Mouse (Mus musculus) hindbrain, postnatal 0 days (tissue): Measurements from ENCODE around the gene Srp72. TPM values are rescaled to one million over a fixed set of nuclear protein-coding genes. Genes with fewer than 3 reads are reported as not detected.

ENCODE experiments used
- ATAC-seq: fragments of 200-750 bp; cut with Nextera tagmentation; 2 replicates; pipeline ENCODE4 v1.8.0; 2017; ENCODE audit warnings: mild to moderate bottlenecking, moderate TSS enrichment, moderate library complexity
- DNase-seq: peaks from one replicate; pipeline ENCODE4 v3.0.0-alpha.2; 2015; ENCODE audit warnings: low spot score
- H3K27ac ChIP-seq: fragments of 300-500 bp; sonication (generic); 2 replicates; pipeline ENCODE4 v1.5.1; 2014; ENCODE audit warnings: mild to moderate bottlenecking
- H3K27me3 ChIP-seq: fragments of 300-500 bp; sonication (generic); 2 replicates; pipeline ENCODE4 v1.6.1; 2014; ENCODE audit warnings: low read length, mixed read lengths; ENCODE audit not compliant: insufficient read depth
- H3K36me3 ChIP-seq: fragments of 300-500 bp; sonication (generic); 2 replicates; pipeline ENCODE4 v1.6.1; 2014; ENCODE audit warnings: low read length, mixed read lengths; ENCODE audit not compliant: insufficient read depth
- H3K4me1 ChIP-seq: fragments of 300-500 bp; sonication (generic); 2 replicates; pipeline ENCODE4 v1.6.1; 2014; ENCODE audit warnings: antibody characterized with exemption, low read length, mixed read lengths; ENCODE audit not compliant: insufficient read depth
- H3K4me2 ChIP-seq: fragments of 300-500 bp; sonication (generic); 2 replicates; pipeline ENCODE4 v1.6.1; 2014; ENCODE audit warnings: low read depth, mild to moderate bottlenecking, low read length, moderate library complexity, mixed read lengths
- H3K4me3 ChIP-seq: fragments of 300-500 bp; sonication (generic); 2 replicates; pipeline ENCODE4 v1.5.1; 2014; ENCODE audit warnings: low read length
- H3K9ac ChIP-seq: fragments of 300-500 bp; sonication (generic); replicated peaks from 2 replicates; pipeline ENCODE4 v1.6.1; 2014; ENCODE audit warnings: mild to moderate bottlenecking, low read length, moderate library complexity, mixed read lengths
- H3K9me3 ChIP-seq: fragments of 300-500 bp; sonication (generic); 2 replicates; pipeline ENCODE4 v1.6.1; 2016; ENCODE audit warnings: low read length, mixed read lengths
- CTCF ChIP-seq: IDR thresholded peaks from 2 replicates; pipeline ENCODE4 v1.5.1; 2016; ENCODE audit warnings: antibody characterized with exemption, control low read depth, low read depth
- WGBS: fragments of 180-500 bp; shearing (Covaris S2); extraction: QIAGEN DNeasy Blood & Tissue Kit; methylation state at CpG from one replicate; pipeline ENCODE4 v1.1.7; 2014; 5-methylcytosine and 5-hydroxymethylcytosine counted together
- polyA plus RNA-seq: library from polyadenylated mRNA; unstranded; fragments of >200 nt; fragmentation: Nextera tagmentation; extraction: Ambion mirVana; gene quantifications from 2 replicates; pipeline ENCODE4 v1.2.1, GENCODE M21; 2015
- total RNA-seq: library from RNA; depleted of rRNA; stranded (reverse); fragments of >200 nt; gene quantifications from 2 replicates; pipeline ENCODE4 v1.2.3, GENCODE M21; 2014; rRNA removed

Gene Srp72
- total and polyA plus RNA-seq, 2 experiments from 2014 or later, result 53.0 to 78.7 TPM

GRCm38 (mm10) chr5:77039391-77039790 lies 64.9 kb downstream of the Srp72 start:
- Histone ChIP-seq H3K27ac (no peak overlapping the region), H3K36me3 (no peaks in the 10 kb centered on the region), H3K9me3 (0 out of 2 replicates have a peak, but pooled peaks cover 2% of the 10 kb centered on the region), H3K4me2 (no peak overlapping the region), H3K4me3 (no peak overlapping the region), H3K27me3 (no peaks in the 10 kb centered on the region), H3K9ac (no peak overlapping the region), H3K4me1 (no peaks in the 10 kb centered on the region)
- no peak for DNase-seq
- ATAC-seq, result no peak
- TF ChIP-seq CTCF, result no peak

DNA sequence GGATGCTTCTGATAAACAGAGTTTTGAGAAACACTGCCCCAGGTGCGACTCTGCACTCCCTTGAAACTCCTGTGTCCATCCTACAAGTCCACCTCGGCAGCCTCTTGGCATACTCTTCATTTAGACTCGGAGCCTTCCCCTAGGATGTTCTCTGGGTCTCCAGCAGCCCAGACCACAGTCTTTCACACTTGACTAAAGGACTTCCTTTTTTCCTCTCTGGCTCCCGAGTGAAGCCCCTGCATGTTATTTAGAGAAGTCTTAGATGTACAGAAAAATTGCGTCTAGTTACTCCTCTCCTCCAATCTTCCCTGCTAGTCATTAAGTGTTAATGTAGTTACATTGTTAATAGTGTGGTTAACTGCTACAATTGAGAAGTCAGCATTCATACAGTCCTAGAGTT lies 69.9 kb downstream of the Srp72 start:
- Histone ChIP-seq H3K4me3 (no peak overlapping the region), H3K9ac (no peak overlapping the region), H3K4me1 (no peaks in the 10 kb centered on the region), H3K9me3 (no peaks in the 10 kb centered on the region), H3K27me3 (no peaks in the 10 kb centered on the region), H3K4me2 (no peak overlapping the region), H3K36me3 (no peaks in the 10 kb centered on the region), H3K27ac (no peak overlapping the region)
- 71% methylated on average over 5 of the region's 5 CpGs for WGBS
- no peak for TF ChIP-seq CTCF
- ATAC-seq (no peak), DNase-seq (no peak)

Other genes starting within 250 kb of the Srp72 start
- gene Aasdh, start 69.2 kb upstream of the Srp72 start, total RNA-seq, result 9.9 and 15.1 TPM in 2 replicates
- 10.2 and 12.8 TPM in 2 replicates for gene Aasdh, start 69.2 kb upstream of the Srp72 start, polyA plus RNA-seq
- 114 and 129 TPM in 2 replicates for gene Paics, start 23.4 kb upstream of the Srp72 start, total RNA-seq
- gene Paics, start 23.4 kb upstream of the Srp72 start, polyA plus RNA-seq, result 166 and 176 TPM in 2 replicates
- gene Ppat, start 23.1 kb upstream of the Srp72 start, total RNA-seq, result 7.4 and 13.0 TPM in 2 replicates
- 10.7 and 12.2 TPM in 2 replicates for gene Ppat, start 23.1 kb upstream of the Srp72 start, polyA plus RNA-seq
- not detected in 2 replicates for gene Arl9, start 29.4 kb downstream of the Srp72 start, total RNA-seq
- not detected in 2 replicates for gene Arl9, start 29.4 kb downstream of the Srp72 start, polyA plus RNA-seq
- gene Thegl, start 41.3 kb downstream of the Srp72 start, total RNA-seq, result 0.11 and 0.63 TPM in 2 replicates
- gene Thegl, start 41.3 kb downstream of the Srp72 start, polyA plus RNA-seq, result 0.81 and 0.82 TPM in 2 replicates
- 69.6 and 94.8 TPM in 2 replicates for gene Hopx, start 140.4 kb downstream of the Srp72 start, total RNA-seq
- gene Hopx, start 140.4 kb downstream of the Srp72 start, polyA plus RNA-seq, result 7.3 and 10.3 TPM in 2 replicates
- not detected in 2 replicates for gene Spink2, start 236.8 kb downstream of the Srp72 start, total RNA-seq
- gene Spink2, start 236.8 kb downstream of the Srp72 start, polyA plus RNA-seq, result 0.26 and 0.61 TPM in 2 replicates